Mouse (Mus musculus): ENCODE results near the gene Ccdc188.
"Not testable (repeated sequence)": the region's sequence is repeated elsewhere in the genome, so short reads cannot be mapped to it uniquely, and the experiment has no call there.

Gene Ccdc188

DNA sequence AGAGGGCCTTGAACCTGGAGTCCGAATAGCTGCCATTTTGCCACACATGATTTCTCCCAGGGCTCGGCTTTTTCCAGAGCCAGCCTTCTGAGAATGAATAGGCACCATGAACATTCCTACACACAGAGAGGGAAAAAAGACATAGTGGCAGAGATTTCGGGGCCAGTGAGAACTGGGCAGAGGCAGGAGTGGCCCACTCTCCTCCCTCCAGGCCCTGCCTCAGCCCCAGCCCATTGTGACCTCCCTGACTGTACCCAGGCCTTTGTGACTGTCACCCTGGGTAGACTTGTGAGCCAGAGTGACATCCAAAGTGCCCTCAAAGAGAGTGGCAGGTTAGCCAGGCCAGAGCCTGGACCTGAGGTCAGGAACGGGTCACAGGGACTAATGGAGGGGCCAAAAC lies at the start of gene Ccdc188:
Ccdc188 (plus strand) TSS at position 301 of the 400 bp plus-strand sequence.
- DNase-seq, result no peak

DNA sequence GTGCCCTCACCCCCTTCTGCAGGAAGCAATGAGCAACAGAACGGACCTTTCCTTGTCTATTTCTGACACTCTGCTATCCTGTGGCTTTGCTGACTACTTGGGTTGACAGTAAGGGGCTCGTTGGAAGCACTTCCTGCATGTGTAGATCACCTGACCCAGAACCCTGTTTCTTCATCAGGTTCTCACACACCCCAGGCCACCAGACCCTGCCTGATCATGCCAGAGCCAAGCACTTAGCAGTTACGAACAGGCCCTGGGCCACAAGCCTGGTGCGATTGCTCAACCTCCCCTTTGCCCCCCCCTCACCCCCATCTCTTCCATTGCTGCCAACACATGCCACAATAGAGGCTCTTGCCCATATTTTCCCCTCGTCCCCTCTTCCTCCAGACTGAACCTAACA lies 48.5 kb upstream of the Ccdc188 start:
- no peak for DNase-seq

DNA sequence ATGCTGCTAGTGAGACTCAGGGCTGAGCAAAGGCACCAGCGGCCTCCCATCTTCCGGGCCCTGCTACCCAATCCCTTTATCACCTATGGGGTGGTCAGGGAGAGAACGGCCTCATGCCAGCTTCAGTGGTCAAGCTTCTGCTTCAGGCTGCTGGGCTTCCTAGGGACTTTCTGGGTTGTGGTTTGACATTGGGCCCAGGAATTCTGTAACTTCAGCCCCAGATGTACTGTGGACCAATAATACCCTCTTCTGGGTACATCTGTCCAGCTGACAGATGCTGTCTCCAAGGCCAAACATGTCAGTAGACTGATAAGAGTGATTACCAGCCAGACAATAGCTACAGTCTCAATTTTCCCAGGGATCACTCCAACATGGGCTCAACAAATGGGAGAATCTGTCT lies 47.9 kb upstream of the Ccdc188 start:
- peak in 1 of 2 experiments; percentile 8 for DNase-seq

DNA sequence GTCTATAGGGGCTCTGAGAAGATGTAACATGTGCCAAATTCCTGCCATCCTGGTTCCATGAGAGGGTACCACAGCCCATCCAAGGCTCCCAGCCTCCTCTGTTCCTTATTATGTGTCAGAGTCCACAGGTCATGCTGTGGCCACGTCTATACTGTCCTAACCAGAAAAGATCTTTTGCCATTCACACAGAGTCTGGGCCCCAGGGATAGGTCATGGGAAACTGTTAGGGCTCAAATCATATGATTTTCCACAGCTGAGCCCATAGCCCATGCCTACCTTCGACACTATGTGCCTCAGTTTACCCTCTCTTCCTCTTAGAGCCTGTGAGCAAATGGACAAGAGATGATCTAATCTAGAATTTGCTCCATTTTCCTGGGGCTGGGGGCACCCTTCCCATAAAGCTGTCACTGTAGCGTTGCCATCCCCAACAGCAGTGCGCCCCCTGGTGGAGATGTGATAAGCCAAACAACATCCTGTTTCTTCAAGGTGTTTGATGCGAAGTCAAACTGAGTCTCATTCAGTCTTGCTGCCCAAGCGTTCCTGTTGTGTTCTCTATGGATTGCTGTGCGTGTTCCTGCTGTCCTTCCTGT lies 45.3 kb upstream of the Ccdc188 start:
- peak; percentile 88 to 95 for DNase-seq

DNA sequence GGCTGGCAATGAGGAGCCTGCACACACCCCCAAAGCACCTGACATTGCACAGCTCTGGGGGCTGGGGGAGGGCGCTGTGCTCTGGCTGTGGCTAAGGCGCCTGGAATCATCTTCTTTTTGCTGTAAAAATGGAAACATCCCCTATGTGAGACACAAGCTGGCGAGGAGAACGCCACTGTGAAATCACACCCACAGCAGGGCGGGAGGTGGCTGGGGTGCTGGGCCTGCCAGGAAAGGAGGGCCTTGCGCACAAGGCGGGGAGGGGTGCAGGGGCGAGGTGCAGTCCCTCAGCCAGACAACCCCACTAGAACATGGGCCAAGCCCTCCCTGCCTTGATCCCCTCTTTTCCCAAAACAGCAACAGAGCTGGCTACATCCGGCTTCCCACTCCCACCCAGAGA lies 44.4 kb upstream of the Ccdc188 start:
- peak in 1 of 2 experiments; percentile 29 for DNase-seq

DNA sequence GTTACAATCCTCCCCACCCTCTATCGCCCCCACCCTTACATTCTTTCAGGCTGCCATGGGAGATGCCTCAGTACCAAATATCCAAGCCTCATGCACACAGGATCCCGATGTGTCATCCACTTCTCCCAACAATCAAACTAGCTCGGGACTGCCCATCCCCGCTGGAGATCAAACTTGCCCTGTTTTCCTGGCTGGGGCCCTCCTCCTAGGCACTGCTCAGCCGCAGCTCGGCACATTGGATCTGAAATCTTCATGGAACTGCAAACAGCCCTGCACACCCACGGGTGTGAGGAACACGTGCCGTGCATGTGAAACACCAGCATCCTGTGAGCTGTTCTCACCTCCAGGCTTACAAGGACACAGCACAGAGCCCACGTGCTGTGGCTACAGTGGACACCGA lies 43.9 kb upstream of the Ccdc188 start:
- DNase-seq, result no peak

DNA sequence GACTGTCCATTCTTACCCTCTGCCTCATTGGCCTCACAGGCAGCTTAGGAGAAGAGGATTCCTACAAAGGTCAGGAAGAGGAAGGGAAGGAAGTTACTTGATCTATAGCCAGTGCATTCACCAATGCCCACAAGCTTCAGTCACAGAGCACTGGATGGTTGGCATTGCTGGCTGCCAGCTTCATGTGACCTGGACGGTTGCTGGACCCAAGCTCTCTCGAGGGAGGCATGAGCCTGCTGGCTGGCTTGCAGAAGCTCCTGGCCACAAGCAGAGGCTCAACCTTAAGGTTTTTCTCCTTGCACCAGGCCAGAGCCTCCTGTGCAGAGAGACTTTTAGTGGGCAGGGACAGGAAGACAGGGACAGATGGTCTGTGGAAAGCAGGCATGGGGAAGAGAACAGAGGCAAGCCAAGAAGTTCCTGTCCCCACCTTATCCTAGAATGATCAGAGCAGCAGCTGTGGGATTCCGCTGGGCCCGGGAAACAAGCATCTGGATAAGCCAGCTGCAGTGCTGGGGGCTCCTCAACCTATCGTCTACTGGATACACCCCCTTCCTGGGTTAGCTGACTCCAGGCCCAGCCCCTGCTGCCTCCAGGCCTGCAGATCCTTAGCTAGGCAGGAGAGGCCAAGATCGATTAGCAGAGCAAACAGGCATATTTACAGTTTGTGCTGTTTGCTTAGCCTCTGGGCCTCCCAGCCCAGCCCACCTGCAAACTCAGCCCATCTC lies 41.7 kb upstream of the Ccdc188 start:
- peak; percentile 47 to 57 for DNase-seq

DNA sequence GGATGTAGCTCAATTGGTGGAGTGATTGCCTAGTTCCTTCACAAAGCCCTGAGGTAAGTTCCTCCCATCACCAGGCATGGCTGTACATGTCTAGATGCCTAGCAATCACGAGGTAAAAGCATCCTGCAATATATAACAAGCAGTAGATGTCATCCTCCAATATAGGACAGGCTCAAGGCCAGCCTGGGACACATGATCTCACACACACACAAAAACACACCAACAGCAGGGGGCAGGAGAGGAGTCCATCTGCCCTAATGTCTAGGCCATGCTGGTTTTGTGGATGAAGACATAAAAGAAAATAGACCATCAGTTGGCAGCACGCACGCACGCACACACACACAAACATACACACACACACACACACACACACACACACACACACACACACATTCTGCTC lies 40.9 kb upstream of the Ccdc188 start:
- peak in 1 of 2 experiments; percentile 67 for DNase-seq

DNA sequence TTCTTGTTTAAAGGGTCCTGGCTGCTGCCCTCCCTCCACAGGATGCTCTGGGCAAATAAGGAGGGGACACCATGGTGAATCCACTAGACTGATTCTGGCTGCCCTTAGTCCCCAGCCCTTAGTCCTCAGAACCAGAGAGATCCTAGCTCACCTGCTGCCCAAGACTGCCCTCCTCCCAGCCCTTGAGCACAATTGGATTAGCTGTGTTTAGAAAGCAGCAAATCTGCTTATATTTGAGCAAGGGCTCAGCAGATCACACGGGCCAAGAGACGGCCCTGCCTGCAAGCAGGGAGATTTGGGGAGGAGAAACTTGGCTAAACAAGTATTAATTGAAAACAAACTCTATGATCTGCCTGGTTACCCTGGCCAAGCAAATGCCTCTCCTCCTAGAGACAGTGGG lies 38.1 kb upstream of the Ccdc188 start:
- no peak for DNase-seq

DNA sequence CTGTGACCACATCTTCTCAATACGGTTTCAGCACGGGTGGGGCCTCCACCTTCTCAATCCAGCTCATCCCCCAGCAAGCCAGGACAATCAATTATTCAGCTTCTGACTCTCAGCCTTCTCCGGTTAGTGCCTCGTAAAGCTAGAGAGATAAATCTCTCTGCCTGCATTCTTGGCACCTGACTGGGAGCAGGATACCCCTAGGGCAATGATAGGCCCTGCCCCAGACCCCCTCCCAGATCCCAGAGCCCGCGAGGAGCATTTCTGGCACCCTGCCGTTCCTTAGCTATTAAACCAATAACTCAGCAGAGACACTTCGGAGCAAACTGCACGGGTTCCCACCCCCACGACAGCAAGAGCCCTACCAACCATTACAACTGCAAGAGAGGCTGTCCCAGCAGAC lies 36.3 kb upstream of the Ccdc188 start:
- no peak for DNase-seq

DNA sequence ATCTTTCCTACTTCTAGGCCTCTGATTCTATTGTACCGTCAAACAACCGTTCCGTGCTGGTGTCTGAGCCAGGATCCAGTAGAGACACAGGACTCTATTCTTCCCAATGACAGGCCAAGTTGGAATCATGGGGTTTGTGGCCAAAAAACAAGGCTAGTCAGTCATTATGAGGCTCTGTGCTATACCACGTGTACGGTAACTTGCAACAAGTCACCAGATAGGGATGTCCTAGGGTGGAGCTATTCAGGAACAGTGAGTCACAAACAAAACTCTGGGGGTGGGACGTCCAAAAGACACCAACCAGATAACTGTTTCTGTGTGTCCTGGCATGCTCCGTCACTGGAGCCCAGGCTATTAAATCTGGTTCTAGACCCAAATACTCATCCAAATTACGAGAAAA lies 34.9 kb upstream of the Ccdc188 start:
- no peak for DNase-seq

DNA sequence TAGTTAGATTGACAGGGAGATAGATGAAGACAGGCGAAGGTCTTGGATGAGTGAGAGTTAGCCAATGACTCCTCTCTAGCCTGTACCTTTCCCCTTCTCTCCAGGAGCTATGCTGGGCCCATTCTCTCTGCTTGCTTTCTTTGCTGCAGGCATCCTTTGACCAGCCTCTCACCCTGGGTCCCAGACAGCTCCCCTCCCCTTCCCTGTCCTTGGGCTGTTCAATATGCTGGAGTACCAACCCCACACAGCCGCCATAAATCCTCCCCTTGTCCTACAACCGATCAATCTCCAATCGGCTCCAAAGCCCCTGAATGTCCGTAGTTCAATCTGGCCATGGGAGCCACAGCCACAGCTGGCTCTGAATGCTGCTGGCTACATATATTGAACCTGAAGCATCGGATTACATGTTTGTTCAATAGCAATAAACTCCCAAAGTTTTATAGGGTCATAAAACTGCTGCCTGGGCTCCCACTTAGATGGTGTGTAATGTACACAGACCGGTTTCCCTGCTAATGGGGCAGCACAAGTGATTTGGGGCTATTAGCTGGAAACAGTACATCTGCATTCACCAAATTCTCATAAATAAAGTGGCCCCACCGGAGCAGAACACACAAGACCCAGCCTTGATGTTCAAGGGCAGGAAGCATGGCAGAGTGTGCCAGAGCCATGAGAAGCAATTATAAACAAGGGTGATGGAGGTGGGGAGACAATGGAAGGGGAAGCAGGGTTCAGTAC lies 31.8 kb upstream of the Ccdc188 start:
- DNase-seq, result no peak

DNA sequence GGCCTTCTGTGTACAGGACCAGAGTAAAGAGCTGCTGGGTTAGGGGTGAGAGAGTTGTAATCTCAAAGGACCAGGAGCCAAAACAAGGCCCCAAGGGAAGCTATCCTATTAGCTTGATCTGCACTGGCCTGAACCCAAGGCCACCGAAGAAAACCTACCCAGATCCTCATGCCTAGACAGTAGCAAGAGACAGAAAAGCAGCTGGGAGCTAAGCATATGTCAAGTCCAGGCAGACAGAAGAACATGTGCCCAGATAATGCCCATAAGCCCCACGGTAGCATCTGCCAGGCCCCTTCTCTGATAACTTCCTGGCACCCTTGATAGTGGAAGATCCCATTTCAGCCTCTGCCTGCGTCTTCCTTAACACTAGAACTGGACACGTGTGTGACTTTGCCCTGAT lies 30.9 kb upstream of the Ccdc188 start:
- no peak for DNase-seq

DNA sequence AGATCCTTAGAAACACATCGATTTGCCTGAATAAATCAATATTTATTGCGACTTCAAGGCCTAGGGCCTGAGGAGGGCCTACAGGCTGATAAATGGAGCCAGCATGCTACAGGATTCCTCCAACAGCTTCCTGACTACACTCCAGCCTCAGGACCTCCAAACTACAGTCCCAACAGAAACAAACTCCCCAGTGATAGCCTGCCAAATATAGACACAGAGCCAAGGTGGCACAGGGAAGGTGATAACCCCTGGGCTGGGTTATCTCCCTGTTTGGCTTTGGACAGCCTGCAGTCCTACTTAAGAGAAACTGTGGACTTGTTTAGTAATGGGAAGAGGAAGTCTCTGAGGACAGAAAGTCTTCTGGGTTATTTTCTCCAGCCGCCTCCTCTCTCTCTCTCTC lies 30.5 kb upstream of the Ccdc188 start:
- no peak for DNase-seq

DNA sequence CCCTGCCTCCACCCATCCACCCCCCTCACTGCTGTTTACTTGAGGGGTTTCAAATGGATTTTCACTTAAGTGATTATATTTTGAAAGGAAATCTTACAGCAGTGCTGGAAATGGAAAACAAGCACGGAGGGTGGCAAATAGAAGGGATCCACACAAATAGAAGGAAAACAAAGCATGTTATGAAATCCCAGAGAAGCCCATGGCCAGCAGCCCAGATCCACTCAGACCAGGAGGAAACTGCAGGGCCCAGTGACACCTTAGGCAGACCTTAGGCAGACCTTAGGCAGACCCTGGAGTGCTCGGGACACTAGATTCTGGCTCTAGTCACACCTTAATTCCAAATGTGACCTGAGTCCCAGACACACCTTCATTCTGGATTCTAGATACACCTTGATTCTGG lies 26.7 kb upstream of the Ccdc188 start:
- no peak for DNase-seq

DNA sequence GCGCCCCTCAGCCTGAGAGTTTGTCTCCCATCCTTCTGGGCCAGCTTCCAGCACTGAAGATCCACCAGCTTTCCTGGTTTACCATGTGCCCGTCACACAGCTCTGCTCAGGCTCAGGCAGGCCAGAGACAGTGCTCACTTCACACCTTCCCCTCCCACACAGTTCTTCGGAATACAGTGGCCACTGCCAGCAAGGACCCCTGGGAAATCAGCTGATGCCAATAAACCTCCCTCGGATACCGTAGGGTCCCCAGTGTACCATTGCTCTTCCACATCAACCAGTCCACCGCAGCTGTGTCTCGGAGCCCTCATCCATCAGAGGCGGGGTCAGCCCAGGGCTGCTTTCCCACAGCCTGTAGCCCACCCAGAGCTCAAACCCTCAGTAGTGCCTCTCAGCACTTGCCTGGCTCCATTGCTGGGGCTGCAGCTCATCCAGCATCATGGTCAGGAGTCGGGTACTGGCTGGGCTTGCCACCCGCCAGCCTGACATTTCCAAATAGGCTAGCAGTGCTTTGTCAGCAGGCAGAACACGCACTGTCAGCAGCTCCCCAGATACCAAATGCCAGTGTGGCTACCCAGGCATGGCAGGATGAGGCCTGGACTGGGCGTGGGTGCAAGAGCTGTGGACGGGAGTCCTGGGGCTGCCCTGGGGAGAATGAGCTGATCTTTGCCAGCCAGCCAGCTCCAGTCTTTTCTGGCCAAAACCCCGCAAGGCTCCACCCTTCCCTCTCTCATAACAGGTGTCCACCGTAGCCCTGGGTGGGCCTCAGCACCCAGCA lies 23.3 kb upstream of the Ccdc188 start:
- DNase-seq, result peak in 1 of 2 experiments; percentile 47

DNA sequence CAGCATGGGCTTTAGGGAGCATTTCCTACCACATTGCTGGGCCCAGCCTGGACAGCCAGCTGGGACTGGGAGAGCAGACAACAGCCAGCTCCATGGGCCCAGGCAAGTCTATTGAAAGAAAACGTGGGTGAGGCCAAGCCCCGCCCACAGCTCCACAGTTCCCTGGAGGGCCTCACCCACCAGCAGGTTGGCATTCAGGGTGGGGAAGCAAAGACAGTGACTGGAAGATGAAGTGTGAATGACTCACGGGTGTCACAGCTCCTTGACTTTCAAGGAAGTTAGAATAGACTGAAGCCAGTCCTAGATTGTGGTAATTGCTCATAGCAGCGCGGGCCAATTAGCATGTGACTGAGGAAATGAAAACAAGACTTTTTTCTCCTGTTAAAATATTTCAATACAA lies 22.6 kb upstream of the Ccdc188 start:
- DNase-seq, result no peak

DNA sequence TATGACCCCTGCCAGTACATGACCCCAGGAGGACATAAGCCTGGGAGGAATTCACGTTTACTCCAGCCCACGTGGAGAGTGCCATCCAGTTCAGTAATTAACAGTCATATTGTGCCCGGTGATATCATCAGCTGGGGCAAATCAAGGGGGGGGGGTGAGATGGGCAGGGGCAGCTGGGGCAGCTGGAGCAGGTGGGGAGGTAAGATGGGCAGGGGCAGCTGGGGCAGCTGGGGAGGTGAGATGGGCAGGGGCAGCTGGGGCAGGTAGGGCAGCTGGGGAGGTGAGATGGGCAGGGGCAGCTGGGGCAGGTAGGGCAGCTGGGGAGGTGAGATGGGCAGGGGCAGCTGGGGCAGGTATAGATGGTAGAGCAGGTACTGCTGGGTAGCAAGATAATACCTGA lies 22.1 kb upstream of the Ccdc188 start:
- not testable (repeated sequence) for DNase-seq

DNA sequence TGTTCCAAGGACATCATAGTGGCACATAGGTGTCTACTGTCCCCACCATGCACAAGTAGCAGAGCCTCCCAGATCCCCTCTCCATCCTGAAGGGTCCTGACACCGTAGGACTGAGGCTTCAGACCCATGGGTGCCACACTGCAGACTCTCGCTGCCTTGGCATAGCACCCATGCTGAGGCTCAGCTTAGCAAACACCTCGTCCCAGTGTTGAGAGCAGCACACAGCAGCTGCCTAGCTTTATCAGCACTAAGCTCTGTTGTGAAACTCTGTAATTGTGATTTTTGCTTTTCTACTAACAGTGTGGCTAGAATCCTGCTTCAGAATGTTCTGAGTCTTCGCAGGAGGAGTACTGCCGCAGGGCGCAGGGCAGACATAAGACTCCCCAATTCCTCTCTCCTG lies 19.8 kb upstream of the Ccdc188 start:
- DNase-seq, result no peak

DNA sequence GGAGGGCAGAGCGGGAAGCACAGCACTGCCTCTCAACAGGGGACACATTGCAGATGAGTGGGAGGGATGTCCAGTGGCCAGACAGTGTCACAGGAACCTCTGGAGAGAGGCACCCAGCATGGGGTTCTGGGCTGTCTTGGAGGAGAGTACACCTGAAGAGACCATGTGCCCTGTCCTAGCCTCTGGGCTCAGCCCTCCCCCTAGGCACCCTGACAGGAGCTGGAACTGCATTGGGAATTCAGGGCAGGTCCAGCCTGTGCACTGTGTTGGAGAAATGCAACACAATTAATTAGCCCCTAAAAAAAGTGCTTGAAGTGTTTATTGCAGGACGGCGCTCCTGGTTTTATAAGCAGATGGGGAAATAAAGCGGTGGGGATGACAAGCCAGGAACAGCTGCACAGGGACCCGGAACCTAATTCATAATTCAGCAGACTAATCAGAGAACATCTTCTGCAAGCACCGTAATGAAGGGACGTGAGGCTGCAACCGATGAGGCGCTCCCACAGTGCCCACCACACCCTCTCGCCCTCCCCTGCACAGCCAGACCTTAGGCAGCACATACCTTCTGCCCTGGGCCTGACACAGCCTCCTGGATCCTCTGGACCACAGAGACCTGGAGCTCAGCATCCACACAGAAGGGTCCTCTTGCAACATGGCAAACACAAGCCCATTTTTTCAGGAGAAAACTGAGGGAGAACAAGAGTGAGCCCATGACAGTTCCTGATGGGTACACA lies 19.1 kb upstream of the Ccdc188 start:
- DNase-seq, result no peak

DNA sequence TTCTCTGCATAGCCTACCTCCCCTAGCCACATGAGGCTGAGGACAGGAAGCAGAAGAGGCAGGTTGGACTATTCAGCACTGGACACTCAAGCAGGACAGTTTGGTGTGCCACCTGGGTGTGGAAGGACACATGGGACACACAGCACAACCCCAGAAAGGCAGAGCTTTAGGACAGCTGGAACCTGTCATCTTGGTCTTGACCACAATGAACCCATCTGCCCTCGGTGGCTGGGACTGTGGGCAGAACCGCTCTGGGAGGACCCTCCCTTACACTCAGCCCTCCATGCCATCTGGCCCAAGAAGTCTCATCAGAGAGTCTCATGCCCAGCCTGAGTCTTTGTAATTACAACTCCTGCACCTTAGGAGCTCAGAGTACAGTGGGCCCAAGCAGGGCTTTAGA lies 17.6 kb upstream of the Ccdc188 start:
- no peak for DNase-seq

DNA sequence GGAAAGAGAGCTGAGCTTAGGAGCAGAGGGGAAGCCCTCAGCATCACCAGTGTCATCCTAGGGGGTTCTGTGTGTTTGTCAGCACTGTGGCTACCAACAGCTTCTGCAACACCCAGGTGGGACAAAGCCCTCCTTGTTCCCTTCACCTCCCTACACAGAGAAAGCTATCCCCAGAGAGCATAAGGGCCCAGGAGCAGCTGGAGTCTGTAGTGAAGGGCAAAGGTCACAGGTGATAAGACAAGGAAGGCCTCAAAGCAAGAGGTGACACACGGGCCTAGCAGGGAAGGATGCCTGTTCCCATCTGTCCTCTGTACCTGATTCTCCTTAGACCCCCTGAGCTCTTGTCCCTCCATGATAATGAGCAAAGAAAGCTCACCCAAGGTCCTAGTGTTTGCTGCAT lies 16.1 kb upstream of the Ccdc188 start:
- no peak for DNase-seq

DNA sequence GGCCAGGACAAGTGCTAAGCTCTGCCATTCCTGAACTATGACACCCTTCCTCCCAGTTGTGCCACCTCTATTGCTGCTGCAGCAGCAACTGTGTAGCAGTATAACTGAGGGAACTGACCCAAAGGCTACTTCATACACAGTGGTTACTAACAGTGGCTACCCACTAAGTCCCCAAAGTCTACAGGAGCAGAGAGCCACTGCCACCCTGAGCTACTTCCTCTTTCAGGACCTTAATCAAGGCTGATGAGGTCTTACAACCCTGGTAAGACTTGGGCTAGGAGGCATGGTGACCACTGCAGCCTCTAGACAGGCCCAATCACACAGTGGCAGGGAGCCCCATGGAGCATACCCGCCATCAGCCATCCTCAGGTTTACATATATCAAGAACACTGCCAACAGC lies 15.6 kb upstream of the Ccdc188 start:
- no peak for DNase-seq

Data from cerebellum, postnatal 25 days (tissue).